Mouse (Mus musculus) v-Abl transformed pro-B cells (cell line): Measurements from ENCODE around the gene Wwp2.

Experiments
- in situ Hi-C, 2 experiments: fragments of 400-800 bp; cut with MboI; formaldehyde crosslinking; loops; one replicate each; pipeline ENCODE4 v1.15.1; 2025; ENCODE audit not compliant: unreplicated experiment in 2 of 2

Wwp2 gene

GRCm38 (mm10) chr8:107435962-107436831 lies at the start of gene Wwp2:
Gene Wwp2, plus strand, starts transcription at chr8:107436365.
- in situ Hi-C loops = loop anchor here in 1 of 2 experiments (25.0 kb wide), 1 partner anchor 749 kb away; the partner anchor contains the start of gene Tango6

- in situ Hi-C loops = loop anchor here (10.0 kb wide), 1 partner anchor 188 kb away; no protein-coding TSS in a partner anchor
Observed at GRCm38 (mm10) chr8:107386642-107387041, 49.5 kb upstream of the Wwp2 start.

GRCm38 (mm10) chr8:107387861-107388260 lies 48.3 kb upstream of the Wwp2 start:
- in situ Hi-C loops = loop anchor here (10.0 kb wide), 1 partner anchor 187 kb away; no protein-coding TSS in a partner anchor

- in situ Hi-C loops = loop anchor here (10.0 kb wide), 1 partner anchor 185 kb away; no protein-coding TSS in a partner anchor
Observed at GRCm38 (mm10) chr8:107389557-107389956, 46.6 kb upstream of the Wwp2 start.

- in situ Hi-C loops = no loop called here
Observed at GRCm38 (mm10) chr8:107390476-107391135, 45.6 kb upstream of the Wwp2 start.

GRCm38 (mm10) chr8:107391136-107391516 lies 45.0 kb upstream of the Wwp2 start:
- in situ Hi-C loops = no loop called here

- in situ Hi-C loops = no loop called here
Observed at GRCm38 (mm10) chr8:107395397-107395796, 40.8 kb upstream of the Wwp2 start.

- in situ Hi-C loops = no loop called here
Observed at GRCm38 (mm10) chr8:107396106-107396670, 40.0 kb upstream of the Wwp2 start.

GRCm38 (mm10) chr8:107397665-107398064 lies 38.5 kb upstream of the Wwp2 start:
- in situ Hi-C loops = no loop called here

GRCm38 (mm10) chr8:107399495-107399894 lies 36.7 kb upstream of the Wwp2 start:
- in situ Hi-C loops = no loop called here

- in situ Hi-C loops = no loop called here
Observed at GRCm38 (mm10) chr8:107401866-107402265, 34.3 kb upstream of the Wwp2 start.

- in situ Hi-C loops = no loop called here
Observed at GRCm38 (mm10) chr8:107403038-107403781, 33.0 kb upstream of the Wwp2 start, which contains the start of gene Nqo1. Gene Nqo1, minus strand, starts transcription at chr8:107403206.

GRCm38 (mm10) chr8:107404057-107404456 lies 32.1 kb upstream of the Wwp2 start:
- in situ Hi-C loops = no loop called here

- in situ Hi-C loops = no loop called here
Observed at GRCm38 (mm10) chr8:107405935-107406334, 30.2 kb upstream of the Wwp2 start.

GRCm38 (mm10) chr8:107411391-107411790 lies 24.8 kb upstream of the Wwp2 start:
- in situ Hi-C loops = loop anchor here (5.0 to 10.0 kb wide), 2 partner anchors 163 to 166 kb away; no protein-coding TSS in a partner anchor

- in situ Hi-C loops = loop anchor here (5.0 to 10.0 kb wide), 2 partner anchors 162 to 165 kb away; no protein-coding TSS in a partner anchor
Observed at GRCm38 (mm10) chr8:107412552-107412951, 23.6 kb upstream of the Wwp2 start.

- in situ Hi-C loops = loop anchor here (5.0 to 10.0 kb wide), 2 partner anchors 161 to 163 kb away; no protein-coding TSS in a partner anchor
Observed at GRCm38 (mm10) chr8:107413881-107414280, 22.3 kb upstream of the Wwp2 start.

GRCm38 (mm10) chr8:107417001-107417400 lies 19.2 kb upstream of the Wwp2 start:
- in situ Hi-C loops = loop anchor here in 1 of 2 experiments (10.0 kb wide), 1 partner anchor 158 kb away; no protein-coding TSS in a partner anchor

- in situ Hi-C loops = no loop called here
Observed at GRCm38 (mm10) chr8:107424176-107424575, 12.0 kb upstream of the Wwp2 start.
